Mouse (Mus musculus) cerebellum, adult 9-10 months (tissue): ENCODE results near the gene Mc1r.
A peak's percentile ranks its signal among the peaks of the same experiment; 100 is the strongest.

Experiments used
- DNase-seq: peaks from one replicate; pipeline ENCODE4 v3.0.0; 2022

Mc1r gene

DNA sequence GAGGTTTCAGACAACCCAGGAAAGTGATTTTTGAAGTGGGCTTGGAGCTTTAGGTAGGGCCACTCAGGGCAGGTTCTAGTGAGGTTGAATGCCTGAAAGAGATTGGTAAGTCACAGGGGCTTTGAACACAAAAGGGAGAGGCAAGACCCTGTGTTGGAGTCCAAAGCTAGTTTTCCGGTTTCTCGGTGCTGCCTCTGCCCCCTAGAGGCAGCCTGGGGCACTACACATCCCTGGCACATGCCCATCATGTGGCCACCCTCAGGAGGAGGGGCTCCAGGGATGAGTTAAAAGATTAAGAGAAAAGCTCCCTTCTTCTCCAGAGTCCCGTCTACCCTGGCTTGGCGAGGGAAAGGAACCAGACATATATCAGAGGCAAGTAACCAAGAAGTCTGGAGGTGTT is at the start of gene Mc1r:
TSS of gene Mc1r (plus strand) at position 322 of the 400 bp plus-strand sequence.
- DNase-seq = peak; percentile 79

GRCm38 (mm10) chr8:123361082-123361739 is 45.7 kb upstream of the Mc1r start:
- peak; percentile 85 for DNase-seq

GRCm38 (mm10) chr8:123373403-123374238 is 33.3 kb upstream of the Mc1r start, which contains the start of gene Tcf25:
Gene Tcf25, plus strand, starts transcription at chr8:123373753.
- DNase-seq = peak; percentile 95

GRCm38 (mm10) chr8:123374239-123374578 is 32.7 kb upstream of the Mc1r start:
- peak; percentile 93 for DNase-seq

GRCm38 (mm10) chr8:123375701-123376100 is 31.2 kb upstream of the Mc1r start:
- DNase-seq = no peak

DNA sequence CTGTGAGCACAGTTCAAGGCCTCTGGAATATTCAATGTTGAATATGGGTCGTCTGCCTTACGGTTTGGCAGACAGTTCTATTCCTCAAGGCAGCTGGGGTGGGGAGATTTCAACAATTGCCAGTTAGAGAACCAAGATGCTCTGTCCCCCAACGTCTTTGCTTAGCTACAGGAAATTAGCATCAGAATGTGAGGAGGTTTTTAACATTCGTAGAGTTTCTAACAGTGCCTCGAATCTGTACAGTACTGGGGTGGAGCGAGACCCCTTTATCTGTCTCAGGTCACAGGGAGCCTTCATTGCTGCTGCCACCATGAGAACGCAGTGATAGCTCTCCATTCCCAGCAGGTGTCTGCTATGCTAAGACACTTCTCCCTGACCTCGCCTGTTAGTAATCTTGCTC is 30.8 kb upstream of the Mc1r start:
- no peak for DNase-seq

- DNase-seq = no peak
These were observed 25.2 kb upstream of the Mc1r start for GRCm38 (mm10) chr8:123381711-123382110.

GRCm38 (mm10) chr8:123382516-123382915 is 24.4 kb upstream of the Mc1r start:
- no peak for DNase-seq

- DNase-seq = no peak
These were observed 21.9 kb upstream of the Mc1r start for GRCm38 (mm10) chr8:123384883-123385540.

DNA sequence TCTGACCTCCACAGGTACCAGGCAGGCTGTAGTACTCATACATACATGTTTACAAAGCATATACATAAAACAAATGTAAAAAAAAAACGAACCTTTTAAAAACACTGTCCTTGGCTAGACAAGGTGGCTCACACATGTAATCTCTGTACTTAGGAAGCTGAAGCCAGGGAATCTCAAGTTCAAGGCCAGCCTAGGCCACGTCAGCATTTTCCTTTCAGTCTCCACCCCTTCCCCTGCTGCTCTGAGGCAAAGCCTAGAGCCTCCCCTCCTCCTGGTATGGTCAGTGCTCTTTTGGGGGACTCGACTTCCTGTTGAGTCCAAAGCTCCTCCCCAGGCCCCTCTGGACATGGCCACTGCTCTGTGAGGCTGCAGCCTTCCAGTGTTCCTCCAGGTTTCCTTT is 19.9 kb upstream of the Mc1r start:
- no peak for DNase-seq

GRCm38 (mm10) chr8:123387801-123388200 is 19.1 kb upstream of the Mc1r start:
- no peak for DNase-seq

- peak; percentile 76 for DNase-seq
These were observed 17.9 kb upstream of the Mc1r start for GRCm38 (mm10) chr8:123389026-123389425.

GRCm38 (mm10) chr8:123398308-123398707 is 8.6 kb upstream of the Mc1r start:
- DNase-seq = no peak

GRCm38 (mm10) chr8:123401936-123402335 is 5.0 kb upstream of the Mc1r start:
- DNase-seq = no peak

- no peak for DNase-seq
These were observed 4.1 kb upstream of the Mc1r start for GRCm38 (mm10) chr8:123402730-123403326.

GRCm38 (mm10) chr8:123404521-123404920 is 2.4 kb upstream of the Mc1r start:
- no peak for DNase-seq

GRCm38 (mm10) chr8:123407612-123408011 is 705 bp downstream of the Mc1r start:
- no peak for DNase-seq

- DNase-seq = no peak
These were observed 2.0 kb downstream of the Mc1r start for GRCm38 (mm10) chr8:123408586-123409544.

DNA sequence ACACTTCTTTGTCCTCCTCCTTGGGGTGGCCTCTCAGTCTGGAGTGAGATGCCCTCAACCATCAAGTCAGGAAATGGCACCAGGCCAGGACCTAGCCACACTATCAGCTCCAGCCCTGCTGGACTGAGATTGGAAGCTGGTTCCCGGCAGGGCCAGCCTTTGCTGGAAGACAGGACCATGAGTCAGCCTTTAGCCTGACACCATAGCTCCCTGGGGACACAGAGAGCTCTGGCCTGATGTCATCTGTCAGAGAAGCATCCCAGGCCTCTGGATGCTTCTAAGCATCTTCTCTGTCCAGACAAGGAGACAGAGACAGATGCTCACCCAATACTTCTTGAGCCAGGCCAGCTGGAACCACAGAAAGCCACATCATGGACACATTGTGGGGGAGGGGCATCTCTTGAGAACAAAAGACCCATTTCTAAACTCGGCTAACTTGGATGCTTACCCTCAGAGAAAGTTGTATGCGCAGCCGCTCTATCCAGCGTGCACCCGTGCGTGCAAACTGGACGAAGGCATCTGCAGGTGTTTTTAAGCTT is 3.2 kb downstream of the Mc1r start:
- DNase-seq = peak; percentile 69

DNA sequence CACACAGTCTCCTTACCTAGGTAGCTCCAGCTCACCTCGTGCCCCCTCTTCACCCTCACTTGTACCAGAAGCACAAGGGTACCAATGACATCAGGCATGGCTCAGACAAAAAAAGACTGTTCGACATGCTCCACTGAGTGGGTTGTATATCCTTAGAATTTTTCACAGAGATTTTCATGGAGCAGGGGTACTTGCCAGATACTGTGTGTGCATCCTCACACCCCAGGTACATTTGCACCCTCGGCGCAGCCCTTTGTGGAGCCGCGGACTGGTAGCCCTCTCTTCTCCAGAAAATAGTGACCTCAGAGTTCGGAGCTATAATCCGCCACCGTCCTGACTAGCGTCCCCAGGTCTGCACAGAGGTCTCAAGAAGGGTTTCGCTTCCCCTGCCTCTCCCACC is 3.9 kb downstream of the Mc1r start:
- peak; percentile 67 for DNase-seq

- DNase-seq = peak; percentile 94
These were observed 4.3 kb downstream of the Mc1r start, which contains the start of gene Tubb3 for GRCm38 (mm10) chr8:123411246-123411645. Gene Tubb3, plus strand, starts transcription at chr8:123411424.
